Mouse (Mus musculus): ENCODE measurements around the gene Lamtor3.
"Not testable (repeated sequence)": the region's sequence is repeated elsewhere in the genome, so short reads cannot be mapped to it uniquely, and the experiment has no call there.

Gene Lamtor3

DNA sequence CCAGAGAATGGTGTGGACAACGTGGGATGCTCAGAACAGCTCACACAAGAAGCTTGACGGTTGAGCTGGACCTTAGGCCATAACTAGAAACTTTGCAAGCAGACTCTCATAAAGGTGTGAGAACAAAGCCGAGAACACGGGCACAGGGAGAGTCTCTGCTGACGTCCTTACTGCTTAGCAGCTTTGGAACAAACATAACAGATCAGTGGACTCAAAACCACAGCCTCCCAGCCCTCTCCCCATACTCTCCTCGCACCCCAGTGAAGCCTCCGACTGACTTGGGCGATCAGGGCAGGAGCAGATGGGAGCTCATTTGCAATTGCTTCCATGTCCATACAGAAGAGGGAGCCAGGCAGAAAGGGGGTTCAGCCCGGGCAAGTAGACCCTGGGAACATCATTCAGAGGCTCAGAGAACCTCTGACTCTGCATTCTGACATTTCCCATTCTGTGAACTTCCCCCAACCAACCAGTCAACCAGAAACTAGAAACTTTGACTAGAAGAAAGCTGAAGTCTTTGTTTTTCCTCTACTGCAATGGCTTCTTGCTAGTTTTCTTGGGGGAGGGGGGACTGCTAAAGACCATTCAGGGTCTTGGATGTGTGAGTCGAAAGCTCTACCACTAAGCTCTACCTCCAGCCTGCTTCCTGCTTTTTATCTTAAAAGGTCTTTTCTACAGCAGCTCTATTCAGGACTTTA lies 32.0 kb downstream of the Lamtor3 start:
- CTCF ChIA-PET = interaction anchor here in 1 of 4 experiments (0.5 kb wide), 1 partner anchor 85 kb away, joined by 3 read pairs; no protein-coding TSS in a partner anchor

DNA sequence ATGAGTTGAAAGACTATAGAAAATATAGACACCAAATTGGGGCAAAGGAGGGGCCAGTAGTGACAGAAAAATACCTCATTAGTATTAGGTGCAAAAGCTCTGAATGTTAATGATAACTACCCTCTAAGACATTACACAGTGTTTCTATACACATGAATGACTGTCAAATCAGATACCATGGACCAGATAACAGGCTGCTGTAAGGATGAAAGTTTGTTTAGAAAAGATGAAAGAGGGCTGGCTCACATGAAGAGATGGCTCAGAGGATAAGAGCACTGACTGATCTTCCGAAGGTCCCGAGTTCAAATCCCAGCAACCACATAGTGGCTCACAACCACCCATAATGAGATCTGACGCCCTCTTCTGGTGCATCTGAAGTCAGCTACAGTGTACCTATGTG lies 33.0 kb downstream of the Lamtor3 start:
- CTCF ChIA-PET = interaction anchor here in 2 of 4 experiments (1.7 to 4.8 kb wide), 2 partner anchors 40 kb away, joined by 6 to 15 read pairs; no protein-coding TSS in a partner anchor
- POLR2A ChIA-PET = interaction anchor here in 2 of 4 experiments (0.7 to 1.5 kb wide), 3 partner anchors 15 to 193 kb away, joined by 3 to 7 read pairs (median 4); partner anchors contain the start of gene H2afz (in 1 of the 2)

More for the DNA sequence above, 32.0 kb downstream of the Lamtor3 start:
- POLR2A ChIA-PET = interaction anchor here in 2 of 4 experiments (1.0 to 1.5 kb wide), 2 partner anchors 86 to 194 kb away, joined by 4 to 8 read pairs; partner anchors contain the start of gene H2afz (in 1 of the 2)

DNA sequence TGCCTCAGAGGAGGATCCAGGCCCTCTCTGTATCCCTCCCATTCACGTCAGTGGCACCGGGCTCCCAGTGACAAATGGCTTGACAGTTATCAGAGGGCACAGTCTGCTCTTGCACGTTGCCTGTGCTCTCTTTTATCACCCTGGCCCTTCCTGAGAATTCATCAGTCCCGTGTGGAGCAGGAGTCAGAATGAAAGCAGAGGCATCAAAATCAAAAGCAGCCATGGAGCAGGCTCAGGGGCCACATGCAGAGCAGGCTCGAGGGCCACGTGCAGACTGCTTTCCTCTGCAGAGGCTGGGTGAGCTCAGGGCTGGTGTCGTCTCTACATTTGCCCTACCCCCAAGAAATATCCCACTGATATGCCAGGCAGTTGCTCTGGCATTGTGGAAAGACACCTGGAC lies 33.5 kb downstream of the Lamtor3 start:
- CTCF ChIA-PET = interaction anchor here in 3 of 4 experiments (0.7 to 4.8 kb wide), 4 partner anchors 26 to 39 kb away, joined by 3 to 15 read pairs (median 5); no protein-coding TSS in a partner anchor
- POLR2A ChIA-PET = interaction anchor here in 3 of 4 experiments (0.7 to 1.5 kb wide), 7 partner anchors 10 to 88 kb away, joined by 3 to 9 read pairs (median 3); partner anchors contain the start of gene H2afz (in 3 of the 3)

DNA sequence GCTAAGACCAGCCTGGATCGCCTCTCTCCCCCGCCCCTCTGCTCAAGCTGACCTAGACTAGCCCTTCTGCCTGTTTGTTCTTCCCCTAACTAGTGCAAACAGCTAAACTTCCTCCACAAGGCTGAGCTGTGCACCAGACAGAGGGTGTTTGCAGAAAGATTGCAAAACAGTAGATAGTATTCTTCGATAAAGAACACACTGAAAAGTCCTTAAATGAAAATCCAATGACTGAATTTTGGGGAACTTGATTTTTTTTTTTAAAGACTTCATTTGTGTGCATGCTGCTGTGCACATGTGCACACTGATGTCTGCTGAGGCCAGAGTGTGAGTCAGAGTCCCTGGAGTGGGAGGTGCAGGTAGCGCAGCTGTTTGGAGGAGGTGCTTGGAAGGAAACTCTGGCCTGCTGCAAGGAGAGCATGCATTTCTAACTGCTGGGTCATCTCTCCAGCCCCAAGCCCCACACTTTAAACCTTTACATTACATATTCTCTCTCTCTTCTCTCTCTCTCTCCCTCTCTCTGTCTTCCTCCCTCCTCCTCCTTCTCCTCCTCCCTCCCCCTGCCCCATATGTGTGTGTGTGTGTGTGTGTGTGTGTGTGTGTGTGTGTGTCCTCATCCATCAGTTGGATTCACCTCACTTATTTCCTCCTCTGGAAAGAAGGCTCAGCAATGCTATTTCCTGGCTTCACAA lies 34.1 kb downstream of the Lamtor3 start:
- POLR2A ChIA-PET = interaction anchor here in 3 of 4 experiments (0.7 to 1.5 kb wide), 8 partner anchors 10 to 89 kb away, joined by 3 to 9 read pairs (median 4); partner anchors contain the start of gene H2afz (in 3 of the 3)

DNA sequence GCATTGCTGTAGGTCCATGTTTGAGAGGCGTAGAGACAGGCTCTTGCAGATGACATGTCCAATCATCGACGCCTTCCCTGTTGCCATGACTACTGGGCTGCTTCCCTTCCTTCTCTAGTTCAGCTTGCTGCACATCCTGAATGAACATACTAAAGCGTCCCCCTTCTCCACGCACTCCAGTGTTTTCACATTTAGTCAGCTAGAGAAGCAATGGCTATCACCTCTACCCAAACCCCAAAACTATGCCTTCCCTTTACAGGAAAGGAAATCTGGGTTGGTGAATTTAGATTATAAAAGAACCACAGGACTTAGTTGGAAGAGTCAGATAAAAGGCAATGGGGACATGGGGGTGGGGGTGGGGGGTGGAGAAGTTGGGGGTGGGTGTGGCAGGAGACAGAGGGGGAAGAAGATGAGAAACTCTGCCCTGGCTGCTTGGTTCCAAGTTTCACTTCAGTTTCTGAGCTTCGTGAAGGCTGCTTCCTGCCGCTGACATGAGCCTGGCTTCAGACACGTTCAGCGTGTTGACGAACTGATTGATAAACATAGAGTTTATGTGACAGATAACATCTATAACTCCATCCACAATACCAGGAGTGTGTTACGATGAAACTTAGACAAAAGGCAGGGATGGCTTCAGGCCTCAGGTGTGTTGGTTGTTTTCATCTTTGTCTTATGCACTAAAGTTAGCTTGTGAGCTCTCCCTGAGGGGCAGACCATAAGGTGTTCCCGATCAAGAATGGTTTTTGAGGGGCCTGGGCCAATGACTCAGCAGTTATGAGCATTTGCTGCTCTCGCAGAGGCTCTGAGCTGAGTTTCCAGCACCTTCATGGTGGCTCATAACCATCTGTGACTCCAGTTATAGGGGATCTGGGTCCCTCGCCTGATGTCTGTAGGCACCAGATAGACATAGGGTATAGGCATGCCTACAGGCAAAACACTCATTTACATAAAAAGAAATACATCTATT lies 34.9 kb downstream of the Lamtor3 start:
- CTCF ChIA-PET = interaction anchor here in 2 of 4 experiments (0.9 to 4.8 kb wide), 3 partner anchors 38 kb away, joined by 3 to 15 read pairs (median 6); no protein-coding TSS in a partner anchor
- POLR2A ChIA-PET = interaction anchor here in 3 of 4 experiments (0.5 to 1.5 kb wide), 9 partner anchors 9 to 176 kb away, joined by 3 to 9 read pairs (median 3); partner anchors contain the start of gene H2afz (in 3 of the 3)

More for the DNA sequence above, 34.1 kb downstream of the Lamtor3 start:
- CTCF ChIA-PET = interaction anchor here in 3 of 4 experiments (0.7 to 4.8 kb wide), 4 partner anchors 25 to 39 kb away, joined by 3 to 15 read pairs (median 5); no protein-coding TSS in a partner anchor

DNA sequence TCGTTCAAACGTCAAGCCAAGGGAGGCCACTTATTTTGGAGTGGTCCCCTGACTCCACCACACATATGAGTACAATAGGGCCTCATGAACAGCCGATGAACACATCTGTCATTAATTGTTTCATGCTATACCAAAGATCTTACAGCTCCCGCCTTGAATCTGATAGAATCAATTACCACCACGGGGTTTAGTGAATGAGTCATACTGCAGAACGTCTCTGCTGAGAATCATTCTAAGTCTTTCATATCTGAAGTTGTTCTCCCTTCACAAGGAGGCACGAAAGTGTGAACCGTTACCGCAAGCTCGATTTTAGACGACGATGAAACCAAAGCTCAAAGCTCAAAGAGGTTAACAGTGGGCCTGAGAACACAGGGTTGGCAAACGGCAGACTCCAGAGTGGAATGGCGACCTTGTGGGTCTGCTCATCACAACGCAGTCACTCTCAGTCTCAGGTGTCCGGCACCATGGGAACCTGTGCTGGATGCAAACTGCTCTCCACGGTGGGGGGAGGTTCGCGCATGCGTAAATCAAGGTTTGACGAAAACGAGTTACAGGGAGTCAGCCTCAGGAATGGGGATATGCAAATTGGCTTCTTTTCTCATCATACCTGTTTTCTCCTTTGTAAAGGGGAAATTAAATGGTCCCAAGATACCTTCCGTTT lies 36.1 kb downstream of the Lamtor3 start:
- POLR2A ChIA-PET = interaction anchor here (0.6 to 2.9 kb wide), 20 partner anchors 11 to 536 kb away, joined by 3 to 16 read pairs (median 4); partner anchors contain the start of genes Trmt10a (in 3 of the 4), Dnajb14 (in 2 of the 4), H2afz (in 2 of the 4) and Adh5 (in 1 of the 4)
- CTCF ChIA-PET = interaction anchor here in 1 of 4 experiments (4.8 kb wide), 1 partner anchor 37 kb away, joined by 15 read pairs; no protein-coding TSS in a partner anchor

DNA sequence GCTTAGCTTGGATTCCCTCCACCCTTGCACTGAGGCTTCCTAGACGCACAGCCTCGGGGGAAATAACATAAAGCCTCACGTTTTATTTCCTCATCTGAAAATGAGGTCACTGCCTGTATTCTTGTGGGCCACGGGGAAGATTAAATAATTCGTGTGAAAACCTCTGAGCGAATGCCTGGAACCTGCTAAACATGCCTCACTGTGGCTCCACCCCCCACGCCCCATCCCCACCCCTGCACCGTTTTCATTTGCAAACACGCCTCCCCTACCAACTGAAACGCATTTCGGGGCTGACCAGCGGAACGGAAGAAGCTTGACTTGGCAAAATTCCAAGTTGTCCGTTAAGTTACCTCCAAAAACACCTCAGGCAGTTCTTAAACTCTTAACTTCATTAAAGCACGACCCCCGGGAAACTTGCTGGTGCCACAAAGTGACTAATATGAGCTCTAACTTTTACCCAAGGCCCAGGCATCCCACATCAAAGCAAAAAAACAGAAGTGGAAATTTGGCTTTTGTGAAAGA lies 37.3 kb downstream of the Lamtor3 start:
- ChIA-PET POLR2A (interaction anchor here in 3 of 4 experiments (0.6 to 2.9 kb wide), 17 partner anchors 11 to 306 kb away, joined by 3 to 16 read pairs (median 4); partner anchors contain the start of genes H2afz (in 2 of the 3), Trmt10a (in 2 of the 3) and Mttp (in 1 of the 3)), CTCF (interaction anchor here in 3 of 4 experiments (0.6 to 4.8 kb wide), 4 partner anchors 36 to 217 kb away, joined by 3 to 15 read pairs (median 8); no protein-coding TSS in a partner anchor)

DNA sequence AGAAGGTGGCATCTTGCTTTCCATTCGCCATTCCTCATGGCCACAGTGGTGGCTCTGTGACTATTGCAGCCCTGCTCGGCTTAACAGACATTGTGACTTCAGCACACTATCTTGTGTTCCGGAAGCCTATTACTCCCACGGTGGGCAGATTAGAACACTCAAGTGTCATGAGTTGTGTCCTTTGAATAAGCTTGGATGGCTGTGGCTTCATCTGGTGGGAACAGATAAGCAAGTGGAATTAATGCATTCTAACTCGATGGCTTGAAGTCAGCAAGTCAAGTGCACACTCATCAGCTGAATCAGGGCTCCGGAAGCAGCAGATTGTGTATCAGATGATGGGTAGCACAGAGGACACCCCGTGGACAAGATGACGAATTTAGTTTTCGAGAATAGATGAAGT lies 39.6 kb downstream of the Lamtor3 start:
- ChIA-PET POLR2A (interaction anchor here in 1 of 4 experiments (0.5 kb wide), 1 partner anchor 23 kb away, joined by 5 read pairs; no protein-coding TSS in a partner anchor), CTCF (no interaction called here)

DNA sequence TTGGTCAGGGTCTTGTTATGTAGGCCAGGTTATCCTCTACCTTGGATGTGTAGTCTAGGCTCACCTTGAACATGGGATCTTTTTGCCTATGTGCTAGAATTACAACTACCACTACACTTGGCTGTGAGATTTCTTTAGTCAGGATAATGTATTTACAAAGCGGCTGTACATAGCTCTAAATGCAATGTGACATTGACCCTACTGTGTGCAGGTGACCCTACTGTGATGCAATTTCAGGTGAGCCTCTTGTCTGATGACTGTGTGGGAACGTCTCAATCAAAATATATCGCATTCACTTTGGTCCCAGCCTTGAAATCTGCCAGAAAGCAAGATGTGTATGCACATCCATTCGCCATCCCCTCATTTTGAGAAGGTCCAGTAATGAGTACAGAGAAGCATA lies 40.0 kb downstream of the Lamtor3 start:
- ChIA-PET CTCF (no interaction called here), POLR2A (interaction anchor here in 1 of 4 experiments (0.5 kb wide), 1 partner anchor 23 kb away, joined by 5 read pairs; no protein-coding TSS in a partner anchor)

DNA sequence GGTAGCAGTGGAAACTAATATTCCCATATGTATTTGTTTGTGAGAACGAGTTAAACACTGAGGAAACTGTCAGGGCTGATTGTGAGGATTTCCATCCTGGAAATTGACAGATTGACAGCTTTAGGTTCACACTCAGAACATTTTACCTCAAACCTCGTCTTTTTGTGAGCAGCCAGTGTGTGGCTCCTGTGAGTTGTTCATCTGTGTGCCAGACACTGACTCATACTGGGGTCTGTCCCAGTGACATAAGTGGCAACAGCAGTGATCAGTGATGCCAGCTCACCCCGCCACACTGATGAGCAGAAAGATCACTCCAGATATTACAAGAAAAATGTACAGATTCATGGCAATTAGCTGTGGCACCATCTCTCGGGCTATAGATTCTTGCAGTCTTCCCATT lies 41.1 kb downstream of the Lamtor3 start:
- ChIA-PET POLR2A (interaction anchor here in 1 of 4 experiments (1.5 kb wide), 1 partner anchor 96 kb away, joined by 4 read pairs; the partner anchor contains the start of gene H2afz), CTCF (no interaction called here)

DNA sequence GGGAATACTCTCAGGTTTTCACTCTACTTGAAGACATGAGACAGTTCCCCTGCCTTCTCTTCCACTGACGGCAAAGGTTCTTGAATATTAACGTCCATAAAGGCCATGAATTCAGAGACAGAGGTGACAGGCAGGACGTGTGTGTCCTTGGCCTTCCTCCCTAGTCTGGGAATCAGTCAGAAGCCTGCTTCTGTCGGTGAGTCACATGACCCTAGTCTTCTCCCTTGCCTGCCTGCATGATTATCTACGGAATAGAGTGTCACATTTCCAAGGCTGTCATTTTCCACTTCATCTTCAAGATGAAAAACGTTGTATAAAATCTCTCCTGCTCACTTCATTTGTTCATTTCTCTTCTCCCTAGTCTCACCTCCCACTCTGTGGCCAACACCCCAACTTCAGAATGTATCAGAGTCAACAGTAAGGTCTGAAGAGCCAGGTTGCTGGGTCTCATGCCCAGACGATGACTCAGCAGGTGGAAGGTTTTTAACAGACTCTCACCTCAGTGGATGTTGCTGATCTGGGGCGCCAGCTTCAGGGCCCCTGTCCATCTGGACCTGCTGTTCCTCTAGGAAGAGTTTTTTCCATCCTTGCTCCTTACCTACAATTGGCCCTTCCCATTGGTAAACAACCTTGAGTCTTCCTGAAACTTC lies 43.6 kb downstream of the Lamtor3 start:
- CTCF ChIA-PET = no interaction called here
- POLR2A ChIA-PET = interaction anchor here in 1 of 4 experiments (0.5 to 1.0 kb wide), 2 partner anchors 10 to 861 kb away, joined by 3 to 5 read pairs; no protein-coding TSS in a partner anchor

DNA sequence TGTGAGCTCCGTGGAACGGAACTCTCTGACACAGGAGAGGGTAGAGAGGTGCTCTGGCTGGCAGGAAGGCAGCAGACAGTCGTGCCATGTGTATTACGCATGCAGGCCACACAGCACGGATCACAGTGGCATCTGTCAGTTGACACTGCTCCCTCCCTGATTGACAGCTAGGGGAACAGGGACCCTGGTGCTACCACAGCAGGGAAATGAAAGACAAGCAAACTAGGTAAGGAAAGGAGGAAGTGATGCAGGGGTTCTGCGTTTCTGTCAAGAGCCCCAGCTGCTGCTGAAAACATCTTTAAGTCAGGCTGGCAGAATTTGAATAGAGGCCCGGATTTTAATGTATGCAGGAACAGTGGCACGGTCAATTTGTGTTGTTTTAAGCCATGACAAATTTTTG lies 45.2 kb downstream of the Lamtor3 start:
- POLR2A ChIA-PET = interaction anchor here in 1 of 4 experiments (0.6 kb wide), 1 partner anchor 185 kb away, joined by 5 read pairs; no protein-coding TSS in a partner anchor
- CTCF ChIA-PET = no interaction called here

DNA sequence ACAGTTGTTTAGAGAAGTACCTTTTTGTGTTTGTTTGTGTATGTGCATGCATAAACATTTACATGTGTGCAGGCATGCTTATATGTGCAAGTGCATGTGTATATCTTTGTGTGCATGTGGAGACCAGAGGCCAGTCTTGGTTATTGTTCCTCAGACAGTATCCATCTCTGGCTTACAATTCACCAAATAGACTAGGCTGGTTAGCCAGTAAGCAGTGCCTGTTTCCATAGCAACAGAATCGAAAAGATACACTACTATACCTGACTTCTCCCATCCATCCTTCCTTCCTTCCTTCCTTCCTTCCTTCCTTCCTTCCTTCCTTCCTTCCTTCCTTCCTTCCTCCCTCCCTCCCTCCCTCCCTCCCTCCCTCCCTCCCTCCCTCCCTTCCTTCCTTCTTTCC lies 45.7 kb downstream of the Lamtor3 start:
- POLR2A ChIA-PET = interaction anchor here in 1 of 4 experiments (0.7 kb wide), 1 partner anchor 846 kb away, joined by 4 read pairs; no protein-coding TSS in a partner anchor
- CTCF ChIA-PET = not testable (repeated sequence)

DNA sequence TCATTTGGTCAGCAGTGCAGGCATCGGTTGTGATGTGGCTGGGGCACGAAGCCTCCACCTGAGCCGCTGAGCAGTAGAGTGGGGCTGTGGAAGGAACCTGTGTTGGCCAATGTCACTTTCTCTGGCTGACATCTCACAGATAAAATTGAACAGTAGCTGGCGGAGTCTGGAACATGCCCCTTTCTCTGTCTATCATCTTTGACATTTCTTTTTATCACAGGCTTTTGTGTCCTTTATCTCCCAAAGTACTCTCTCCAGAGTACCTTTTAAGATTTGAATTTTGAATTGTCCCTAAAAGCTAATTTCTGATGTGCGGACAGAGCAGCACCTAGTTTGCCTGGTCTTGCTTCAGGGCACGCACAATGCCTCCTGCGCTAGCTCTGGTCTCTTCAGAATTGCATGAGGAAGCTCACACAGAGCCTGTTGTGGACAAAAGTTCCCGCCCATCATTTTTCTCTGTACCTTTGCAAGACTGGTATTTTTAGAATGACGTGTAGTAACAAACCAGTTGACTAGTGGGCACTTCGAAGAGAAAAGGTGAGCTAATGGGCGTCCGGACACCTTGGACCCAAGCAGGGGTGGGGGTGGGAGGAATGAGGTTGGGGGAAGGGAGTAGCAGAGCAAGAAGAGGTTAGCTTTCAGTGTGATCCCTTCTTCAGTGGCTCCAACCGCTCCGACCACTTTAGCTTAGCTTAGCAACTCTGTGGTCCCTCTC lies 50.0 kb downstream of the Lamtor3 start:
- ChIA-PET CTCF (interaction anchor here in 1 of 4 experiments (1.1 kb wide), 1 partner anchor 205 kb away, joined by 4 read pairs; no protein-coding TSS in a partner anchor), POLR2A (interaction anchor here in 3 of 4 experiments (0.5 to 2.4 kb wide), 11 partner anchors 8 to 755 kb away, joined by 3 to 11 read pairs (median 4); partner anchors contain the start of genes H2afz (in 3 of the 3) and Ddit4l (in 1 of the 3))

DNA sequence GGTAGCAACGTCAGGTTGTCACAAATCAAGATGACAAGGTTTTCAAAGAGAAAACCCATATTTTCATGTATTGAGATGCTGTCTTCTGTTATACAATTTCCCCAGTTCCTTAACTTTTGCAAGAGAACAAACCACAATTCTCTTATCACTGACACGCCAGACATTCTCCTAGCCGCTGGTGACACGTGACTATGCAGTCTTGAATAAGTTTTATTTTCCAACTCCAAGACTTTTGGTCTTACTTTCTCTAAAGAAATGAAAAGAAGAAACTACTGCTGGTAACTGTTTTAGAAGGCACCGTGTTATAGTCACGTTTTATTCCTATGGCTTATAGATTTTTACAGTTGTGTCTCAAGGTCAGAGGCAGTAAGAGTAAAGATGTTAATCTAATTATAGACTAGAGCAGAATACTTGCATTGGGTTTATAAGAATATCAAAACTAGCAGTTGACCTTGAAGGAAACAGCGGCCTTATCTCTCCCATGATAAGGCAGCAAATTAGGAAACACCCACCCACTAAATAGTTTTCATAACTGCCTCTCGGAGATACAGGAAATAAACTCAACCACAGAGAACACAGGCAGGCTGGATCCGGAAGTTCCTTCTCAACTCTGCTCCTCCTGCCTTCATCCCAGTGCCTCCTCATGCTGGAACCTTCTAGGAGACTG lies 50.6 kb downstream of the Lamtor3 start:
- ChIA-PET POLR2A (interaction anchor here in 3 of 4 experiments (0.5 to 2.4 kb wide), 9 partner anchors 8 to 347 kb away, joined by 3 to 11 read pairs (median 5); partner anchors contain the start of genes H2afz (in 3 of the 3) and Ddit4l (in 1 of the 3)), CTCF (interaction anchor here in 1 of 4 experiments (1.1 kb wide), 1 partner anchor 204 kb away, joined by 4 read pairs; no protein-coding TSS in a partner anchor)

Measured in embryonic stem cell, embryonic (primary cell).